In genomic region chr6:35147726-35148422, GRCm38 (mm10) we compare ENCODE assay signal across 26 mouse cellular contexts.
"Had no signal": no experiment of that assay in that cellular context is flagged by ENCODE, and none has a peak within 500 bp of the region (broad histone marks: within the 10 kb centered on the region; RNA-seq: fewer than 3 reads in every experiment).

No protein-coding gene starts in this region.

- ATAC-seq: intestine, embryonic 15.5 days; liver, embryonic 12.5 days had no signal

- H3K9me3 ChIP-seq: intestine, embryonic 15.5 days; limb, embryonic 10.5 days; lung, embryonic 15.5 days; neural tube, embryonic 15.5 days; stomach, embryonic 15.5 days had no signal

- H3K9ac ChIP-seq: intestine, embryonic 15.5 days; limb, embryonic 13.5 days; liver, embryonic 12.5 days; liver, embryonic 15.5 days; lung, embryonic 15.5 days; neural tube, embryonic 12.5 days; neural tube, embryonic 15.5 days; stomach, embryonic 15.5 days had no signal

- H3K36me3 ChIP-seq: intestine, embryonic 15.5 days; limb, embryonic 10.5 days; limb, embryonic 13.5 days; liver, embryonic 15.5 days; lung, embryonic 15.5 days; neural tube, embryonic 12.5 days; neural tube, embryonic 15.5 days; stomach, embryonic 15.5 days had no signal

- H3K27ac ChIP-seq: intestine, embryonic 15.5 days; layer of hippocampus, adult 2 months; limb, embryonic 10.5 days; limb, embryonic 13.5 days; liver, embryonic 12.5 days; liver, embryonic 15.5 days; lung, embryonic 15.5 days; neural tube, embryonic 12.5 days; neural tube, embryonic 15.5 days; stomach, embryonic 15.5 days had no signal

- H3K4me3 ChIP-seq: intestine, embryonic 15.5 days; layer of hippocampus, adult 2 months; limb, embryonic 10.5 days; limb, embryonic 13.5 days; liver, embryonic 12.5 days; liver, embryonic 15.5 days; lung, embryonic 15.5 days; neural tube, embryonic 12.5 days; neural tube, embryonic 15.5 days; stomach, embryonic 15.5 days had no signal

- DNase-seq: kidney, adult 18-20 months; kidney, adult 9 months; kidney, postnatal 14 days; kidney, postnatal 4 days; layer of hippocampus, adult 9-11 months; liver; lung, adult 18-20 months; lung, postnatal 10 days; lung, postnatal 4 days; midbrain, embryonic 14.5 days; right cerebral cortex, adult 18-20 months; right cerebral cortex, postnatal 14 days; right cerebral cortex, postnatal 4 days; thymus, adult 18-20 months; thymus, postnatal 14 days; thymus, postnatal 4 days had no signal

- H3K4me1 ChIP-seq: intestine, embryonic 15.5 days; limb, embryonic 10.5 days; limb, embryonic 13.5 days; liver, embryonic 12.5 days; liver, embryonic 15.5 days; lung, embryonic 15.5 days; neural tube, embryonic 12.5 days; neural tube, embryonic 15.5 days; stomach, embryonic 15.5 days had no signal

- H3K27me3 ChIP-seq: intestine, embryonic 15.5 days; limb, embryonic 13.5 days; liver, embryonic 12.5 days; liver, embryonic 15.5 days; lung, embryonic 15.5 days; neural tube, embryonic 12.5 days; neural tube, embryonic 15.5 days; stomach, embryonic 15.5 days had no signal
